Mouse (Mus musculus): Measurements from ENCODE around the gene Zfp467.

DNA sequence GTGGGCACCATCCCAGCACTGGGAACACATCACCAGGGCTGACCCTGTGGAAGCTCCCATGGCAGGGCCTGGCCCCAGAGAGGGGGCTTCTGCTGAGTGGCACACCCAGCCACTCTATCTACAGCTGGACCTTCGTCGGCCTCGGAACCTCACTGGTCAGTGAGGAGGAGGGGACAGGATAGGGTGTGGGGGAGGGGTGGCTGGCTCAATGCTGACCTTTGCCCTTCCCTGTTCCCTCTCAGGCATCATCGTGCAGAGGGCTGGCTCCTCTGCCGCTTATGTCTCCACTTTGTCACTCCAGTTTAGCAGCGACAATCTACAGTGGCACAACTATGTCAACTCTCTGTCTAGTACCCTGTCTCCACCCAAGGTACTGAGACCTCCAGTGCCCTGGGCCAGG is 21.1 kb upstream of the Zfp467 start:
- TF ChIP-seq MXI1 (IDR thresholded peaks at IDR 0.05; ENCODE audit: low read depth, low read length): no peak
- TF ChIP-seq CHD2 (IDR thresholded peaks at IDR 0.05; ENCODE audit: low read length): no peak
- no peak for TF ChIP-seq ZMIZ1 (IDR thresholded peaks at IDR 0.05; ENCODE audit: low read depth, low read length)
- no peak for TF ChIP-seq ZNF384 (IDR thresholded peaks at IDR 0.05; ENCODE audit: low read depth, low read length)
- no peak for TF ChIP-seq NELFE (IDR thresholded peaks at IDR 0.05; ENCODE audit: low read depth, low read length)
- TF ChIP-seq ZC3H11A (IDR thresholded peaks at IDR 0.05; ENCODE audit: low read depth, low read length): no peak
- TF ChIP-seq MYC (IDR thresholded peaks at IDR 0.05; ENCODE audit: low read depth, low read length): no peak

Data from CH12.LX (cell line).